Mouse (Mus musculus) gastrocnemius, adult 2 months (tissue): ENCODE data around the gene Tmem109. TPM values are rescaled to one million over a fixed set of nuclear protein-coding genes. Genes with fewer than 3 reads are reported as not detected.

Experiments used
- DNase-seq: peaks from one replicate; pipeline ENCODE4 v3.0.0; 2022
- H3K27ac ChIP-seq: fragments of 200-600 bp; 2 replicates; pipeline ENCODE4 v1.8.1; 2022; ENCODE audit warnings: mild to moderate bottlenecking
- H3K4me3 ChIP-seq: fragments of 200-600 bp; 2 replicates; pipeline ENCODE4 v1.8.1; 2022; ENCODE audit warnings: mild to moderate bottlenecking, moderate library complexity
- CTCF ChIP-seq: fragments of 200-600 bp; IDR thresholded peaks from 2 replicates; pipeline ENCODE4 v1.8.1; 2022; ENCODE audit warnings: antibody characterized with exemption, mild to moderate bottlenecking, moderate library complexity
- intact Hi-C: fragments of 180-260 bp; cut with DNase I; formaldehyde crosslinking; loops from one replicate; pipeline ENCODE4 v1.15.1; 2025
- total RNA-seq, 2 experiments: library from RNA; stranded (reverse); gene quantifications; 2 replicates each; pipeline ENCODE4 v1.2.3; 2021

Gene Tmem109
- total RNA-seq, 2 experiments from 2014 or later = 227 to 255 TPM

- H3K4me3 ChIP-seq = no peak overlapping the region
- DNase-seq = peak; percentile 74
- intact Hi-C loops = loop anchor here (2.0 kb wide), 1 partner anchor 51 kb away; no protein-coding TSS in a partner anchor
- peak overlapping the region; percentile 98 for H3K27ac ChIP-seq
- TF ChIP-seq CTCF = peak; percentile 82
Measured at GRCm38 (mm10) chr19:10907891-10908290, 26.1 kb upstream of the Tmem109 start.

DNA sequence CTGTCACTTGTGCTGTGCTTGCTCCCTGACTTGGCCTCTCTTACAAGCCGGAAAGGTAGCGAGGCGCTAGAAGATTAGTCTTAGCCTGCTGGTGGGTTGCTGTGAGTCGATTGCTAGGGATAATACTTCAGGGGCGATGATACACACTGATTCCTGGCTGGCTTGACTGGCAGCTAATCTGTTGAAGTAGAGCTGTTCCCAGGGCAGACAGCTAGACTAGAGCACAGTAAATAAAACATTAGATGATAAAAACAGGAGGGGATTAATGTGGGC is 23.9 kb upstream of the Tmem109 start:
- H3K27ac ChIP-seq = peak overlapping the region; percentile 98
- H3K4me3 ChIP-seq = peak overlapping the region; percentile 71
- intact Hi-C loops = no loop called here
- no peak for DNase-seq
- TF ChIP-seq CTCF = no peak

DNA sequence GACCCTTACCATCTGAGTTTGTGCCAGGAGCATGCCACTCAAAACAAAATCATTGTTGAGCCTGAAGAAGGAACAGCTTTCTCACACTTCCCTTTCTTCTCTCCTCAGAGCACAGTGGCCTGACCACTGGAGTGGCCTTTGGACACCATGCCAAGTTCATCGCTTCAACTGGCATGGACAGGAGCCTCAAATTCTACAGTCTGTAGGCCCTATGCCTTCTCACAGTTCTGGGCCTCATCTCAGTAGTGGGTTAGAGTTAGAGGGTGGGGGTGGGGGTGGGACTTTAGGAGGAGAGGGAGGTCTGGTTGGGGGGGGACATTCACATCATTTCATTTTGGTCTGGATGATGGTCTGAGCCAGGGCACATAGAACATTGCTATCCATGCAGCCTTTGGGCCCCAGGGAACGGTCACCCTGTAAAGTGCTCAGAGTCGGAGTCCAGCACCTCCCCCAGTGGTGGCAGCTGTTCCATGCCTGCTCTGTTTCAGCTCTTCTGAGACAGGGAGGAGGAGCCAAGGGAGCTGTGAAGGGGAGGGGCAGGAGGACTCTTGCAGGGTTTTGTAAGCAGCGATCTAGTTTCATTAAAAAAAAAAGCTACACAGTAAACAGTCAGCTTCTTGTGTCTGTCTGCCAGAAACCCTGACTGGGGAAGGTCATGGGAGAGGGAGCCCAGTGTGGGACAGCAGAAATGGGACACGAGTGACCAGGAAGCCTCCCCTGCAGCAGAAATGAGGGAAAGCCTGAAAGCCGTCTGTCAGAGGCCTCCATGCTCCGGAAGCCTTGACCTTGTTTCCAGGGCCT is 23.3 kb upstream of the Tmem109 start:
- DNase-seq = peak; percentile 90
- no peak for TF ChIP-seq CTCF
- Histone ChIP-seq H3K27ac (peak overlapping the region; percentile 98), H3K4me3 (peak overlapping the region; percentile 71)
- intact Hi-C loops = no loop called here

DNA sequence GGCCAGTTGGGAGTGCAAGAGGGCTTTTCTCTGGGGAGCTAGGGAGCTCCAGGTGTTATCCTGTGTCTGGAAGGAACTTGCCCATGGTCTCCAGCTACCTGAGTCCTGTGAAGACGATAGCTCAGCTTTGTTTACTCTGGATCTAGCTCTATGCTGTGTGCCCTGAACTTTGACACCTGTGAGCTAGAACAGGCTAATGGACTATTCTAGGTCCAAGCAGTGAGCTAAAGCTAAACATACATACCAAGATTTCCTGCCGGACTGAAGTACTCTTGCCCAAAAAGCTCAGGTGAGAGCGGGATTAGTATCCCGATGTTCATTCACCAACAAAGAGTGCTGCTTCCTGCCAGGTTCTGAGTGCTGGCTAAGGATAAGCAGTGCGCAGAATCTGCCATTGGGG is 22.7 kb upstream of the Tmem109 start:
- TF ChIP-seq CTCF = no peak
- intact Hi-C loops = no loop called here
- Histone ChIP-seq H3K4me3 (peak overlapping the region; percentile 25; the same call in 1 of the 2 replicates), H3K27ac (peak overlapping the region; percentile 98)
- no peak for DNase-seq

GRCm38 (mm10) chr19:10901046-10901445 is 19.2 kb upstream of the Tmem109 start:
- DNase-seq = no peak
- intact Hi-C loops = no loop called here
- TF ChIP-seq CTCF = no peak
- no peak overlapping the region for H3K4me3 ChIP-seq
- H3K27ac ChIP-seq = peak overlapping the region; percentile 75

GRCm38 (mm10) chr19:10900315-10900714 is 18.5 kb upstream of the Tmem109 start:
- TF ChIP-seq CTCF = peak; percentile 21; the same call in 1 of the 2 replicates
- peak overlapping the region; percentile 75 for H3K27ac ChIP-seq
- peak; percentile 86 for DNase-seq
- H3K4me3 ChIP-seq = no peak overlapping the region
- intact Hi-C loops = no loop called here

- Histone ChIP-seq H3K27ac (peak overlapping the region; percentile 97), H3K4me3 (peak overlapping the region; percentile 99)
- DNase-seq = no peak
- TF ChIP-seq CTCF = no peak
- intact Hi-C loops = no loop called here
Measured at GRCm38 (mm10) chr19:10897491-10897890, 15.7 kb upstream of the Tmem109 start.

GRCm38 (mm10) chr19:10896849-10897248 is 15.0 kb upstream of the Tmem109 start:
- no peak for DNase-seq
- peak overlapping the region; percentile 97 for H3K27ac ChIP-seq
- no peak for TF ChIP-seq CTCF
- intact Hi-C loops = no loop called here
- H3K4me3 ChIP-seq = peak overlapping the region; percentile 99

DNA sequence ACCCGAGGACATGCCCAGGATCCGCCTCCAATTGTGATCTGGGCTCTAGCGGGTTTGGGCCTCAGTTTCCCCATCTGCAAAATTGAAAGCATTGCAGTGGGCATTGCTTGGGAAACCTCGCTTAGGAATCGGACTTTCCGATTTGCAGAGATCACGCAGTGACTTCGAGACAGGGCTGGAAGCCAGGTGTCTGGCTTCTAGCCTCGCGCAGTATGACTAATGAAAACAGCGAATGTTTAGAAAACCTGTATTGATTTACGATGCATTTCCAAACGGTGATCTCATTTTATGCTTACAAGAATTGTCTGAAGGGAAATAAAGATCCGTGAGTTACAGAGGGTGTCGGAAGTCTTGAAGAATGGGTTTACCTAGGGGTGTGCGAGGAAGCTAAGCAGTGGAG is 13.9 kb upstream of the Tmem109 start:
- Histone ChIP-seq H3K4me3 (peak overlapping the region; percentile 99), H3K27ac (peak overlapping the region; percentile 97)
- intact Hi-C loops = loop anchor here (1.0 kb wide), 1 partner anchor 14 kb away; no protein-coding TSS in a partner anchor
- TF ChIP-seq CTCF = no peak
- DNase-seq = peak; percentile 64

DNA sequence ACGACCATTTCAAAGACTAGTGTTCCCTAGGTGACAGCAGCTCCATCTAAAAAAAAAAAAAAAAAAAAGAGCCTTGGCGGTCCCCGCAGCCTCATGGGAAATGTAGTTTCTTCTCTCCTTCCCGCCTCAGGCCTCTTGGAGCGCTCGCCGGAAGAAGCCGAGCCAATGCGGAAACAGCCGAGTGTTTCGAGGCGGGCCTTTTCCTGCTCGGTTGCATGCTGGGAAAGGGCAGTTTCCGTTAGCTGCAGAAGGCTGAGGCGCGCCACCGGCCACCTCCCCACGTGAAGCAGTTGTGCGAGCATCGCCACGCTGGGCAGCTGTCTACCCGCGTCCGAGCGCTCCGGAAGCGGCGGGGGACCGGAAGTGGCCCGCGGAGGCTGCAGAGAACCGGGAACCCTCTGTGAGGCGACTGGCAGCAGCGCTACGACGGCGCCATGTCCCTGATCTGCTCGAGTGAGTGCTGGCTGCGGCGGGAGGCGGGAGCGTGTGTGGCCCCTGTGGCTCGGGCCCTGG is 13.3 kb upstream of the Tmem109 start, which contains the start of gene Prpf19:
TSS of gene Prpf19 (plus strand) at position 216 of the 513 bp plus-strand sequence.
- peak; percentile 98 for DNase-seq
- H3K4me3 ChIP-seq = peak within 1 kb of the TSS; percentile 99
- H3K27ac ChIP-seq = peak within 1 kb of the TSS; percentile 97
- no peak for TF ChIP-seq CTCF
- intact Hi-C loops = loop anchor here (1.0 kb wide), 1 partner anchor 14 kb away; no protein-coding TSS in a partner anchor

DNA sequence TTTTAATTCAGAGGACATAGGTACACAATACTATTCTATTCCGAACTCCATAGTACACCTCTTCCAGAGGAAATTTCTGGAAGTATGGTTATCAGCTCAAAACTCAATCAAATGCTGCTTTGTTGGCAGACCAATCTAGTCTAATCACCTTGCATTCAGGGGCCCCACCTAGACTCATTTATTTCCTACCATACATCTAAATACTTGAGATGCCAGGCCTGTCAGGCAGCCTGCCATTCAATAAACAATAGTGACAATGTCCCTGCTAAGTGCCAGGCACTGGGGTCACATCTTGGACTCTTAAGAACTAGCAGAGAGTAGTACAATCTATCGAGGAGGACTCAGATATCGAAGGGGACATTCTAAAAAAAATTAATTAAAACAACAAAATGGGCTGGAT is 10.4 kb upstream of the Tmem109 start:
- DNase-seq = no peak
- no peak overlapping the region for H3K27ac ChIP-seq

DNA sequence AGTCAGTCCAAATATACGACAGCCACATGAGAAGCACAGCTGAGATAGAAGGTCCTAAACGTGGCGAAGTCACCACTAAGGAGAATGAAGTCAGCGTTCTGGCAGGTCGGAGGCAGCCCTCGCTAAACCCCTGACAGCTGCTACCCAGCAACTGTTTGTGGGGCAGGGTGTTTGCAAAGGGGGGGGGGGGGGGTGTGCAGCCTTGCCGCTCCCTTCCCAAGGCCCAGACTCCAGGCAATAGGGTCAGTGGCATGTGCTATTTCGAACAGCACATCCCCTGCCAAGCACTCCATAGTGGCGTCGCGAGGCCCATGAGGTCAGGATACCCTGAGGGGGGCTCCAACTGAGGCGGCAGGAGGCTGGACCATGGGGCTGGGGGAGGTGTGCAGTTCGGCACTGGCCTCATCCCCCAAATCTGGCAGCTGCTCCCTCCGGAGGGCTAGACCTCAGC is 801 bp downstream of the Tmem109 start:
- Histone ChIP-seq H3K4me3 (peak overlapping the region; percentile 95), H3K27ac (peak overlapping the region; percentile 96)
- peak; percentile 81 for DNase-seq
- no peak for TF ChIP-seq CTCF
- intact Hi-C loops = loop anchor here (1.0 kb wide), 1 partner anchor 14 kb away; the partner anchor contains the start of gene Prpf19

More for the DNA sequence above, 10.4 kb upstream of the Tmem109 start:
- no peak overlapping the region for H3K4me3 ChIP-seq
- intact Hi-C loops = no loop called here
- TF ChIP-seq CTCF = no peak

DNA sequence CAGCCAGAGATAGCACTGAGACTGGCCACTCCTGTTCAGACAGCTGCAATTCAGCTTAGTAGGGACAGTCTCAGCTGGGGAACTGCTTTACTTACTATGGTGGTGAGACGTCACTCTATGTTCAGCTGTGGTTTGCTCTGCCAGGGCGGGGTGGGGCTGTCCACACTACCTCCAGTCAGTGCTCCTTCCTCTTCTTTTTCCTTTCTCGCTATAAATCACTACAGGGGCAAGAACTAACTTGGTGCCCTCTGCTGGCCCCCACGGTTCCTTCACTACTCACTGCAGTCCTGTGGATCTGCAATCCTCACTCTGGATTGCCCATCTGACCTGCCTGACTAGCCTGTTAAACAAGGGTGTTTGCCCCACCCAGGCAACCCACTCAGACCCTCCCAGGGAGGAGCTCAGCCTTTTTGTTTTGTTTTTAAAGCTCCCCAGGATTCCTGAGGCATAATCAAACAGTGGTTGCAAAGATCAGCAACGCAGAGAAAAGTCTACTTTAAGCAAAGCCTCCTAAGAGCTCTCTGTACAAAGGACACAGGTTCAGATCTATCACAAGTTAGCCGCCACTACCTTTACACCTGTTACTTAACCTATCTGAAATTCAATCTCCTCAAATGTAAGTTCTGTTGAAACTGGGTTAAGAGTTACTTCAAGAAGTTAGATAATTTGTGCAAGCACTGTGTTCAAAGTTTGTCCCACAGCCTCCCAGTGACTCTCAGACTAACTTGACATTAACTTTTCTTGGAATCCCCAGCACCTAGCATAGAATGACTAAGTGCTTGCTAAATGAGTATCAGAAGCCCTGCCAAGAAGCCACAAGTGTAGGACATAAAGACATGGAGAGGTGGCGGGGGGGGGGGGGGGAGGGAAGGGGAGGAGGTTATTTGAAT is 1.5 kb downstream of the Tmem109 start:
- DNase-seq = peak; percentile 84
- intact Hi-C loops = no loop called here
- Histone ChIP-seq H3K4me3 (peak overlapping the region; percentile 95), H3K27ac (peak overlapping the region; percentile 96)
- peak; percentile 69 for TF ChIP-seq CTCF
